Mouse (Mus musculus) c-Kit-positive CD71-positive TER-119-positive erythroid progenitor cells, embryonic 14.5 days (primary cell): ENCODE measurements around the gene Tada3.
A peak's percentile ranks its signal among the peaks of the same experiment; 100 is the strongest.
"Not testable (repeated sequence)": the region's sequence is repeated elsewhere in the genome, so short reads cannot be mapped to it uniquely, and the experiment has no call there.

ENCODE experiments used
- DNase-seq: peaks from one replicate; pipeline ENCODE4 v3.0.0-alpha.2; 2013; ENCODE audit warnings: low spot score

The Tada3 gene

DNA sequence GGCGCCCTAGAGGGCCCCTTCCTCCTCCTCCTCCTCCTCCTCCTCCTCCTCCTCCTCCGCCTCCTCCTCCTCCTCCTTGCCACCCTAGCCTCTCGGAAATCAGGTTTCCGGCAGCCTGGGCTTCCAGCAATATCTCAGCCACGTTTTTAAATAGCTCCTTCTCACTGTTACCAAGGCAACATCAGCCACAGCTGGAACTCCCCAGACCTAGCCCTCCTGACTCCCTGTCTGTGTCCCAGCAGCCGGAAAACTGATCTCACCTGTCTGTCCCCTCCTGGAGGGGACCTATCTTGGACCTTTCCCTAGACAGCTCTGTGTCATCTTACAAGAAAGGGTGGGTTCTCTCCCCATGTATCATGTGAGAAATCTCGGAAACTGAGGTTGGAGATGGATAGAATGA lies 35.4 kb downstream of the Tada3 start:
- DNase-seq, result no peak

DNA sequence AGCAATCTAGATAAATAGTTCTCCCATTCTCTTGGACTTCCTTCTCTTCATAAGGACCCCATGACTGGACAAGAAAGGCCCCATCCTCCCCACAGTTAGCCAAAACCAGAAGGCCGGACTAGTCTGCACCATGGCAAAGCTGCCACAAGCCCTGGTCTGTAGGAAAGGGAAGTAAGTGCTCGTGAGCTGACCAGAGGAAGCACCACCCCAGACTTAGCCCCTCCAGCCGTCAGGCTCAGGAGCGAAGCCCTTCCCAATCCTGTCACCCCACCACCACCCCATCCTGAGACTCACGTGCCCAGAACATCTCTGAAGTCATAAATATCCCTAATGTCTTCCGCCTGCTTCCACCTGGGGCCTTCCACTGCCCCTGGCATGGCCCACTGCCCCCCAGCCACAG lies 36.1 kb downstream of the Tada3 start:
- no peak for DNase-seq

DNA sequence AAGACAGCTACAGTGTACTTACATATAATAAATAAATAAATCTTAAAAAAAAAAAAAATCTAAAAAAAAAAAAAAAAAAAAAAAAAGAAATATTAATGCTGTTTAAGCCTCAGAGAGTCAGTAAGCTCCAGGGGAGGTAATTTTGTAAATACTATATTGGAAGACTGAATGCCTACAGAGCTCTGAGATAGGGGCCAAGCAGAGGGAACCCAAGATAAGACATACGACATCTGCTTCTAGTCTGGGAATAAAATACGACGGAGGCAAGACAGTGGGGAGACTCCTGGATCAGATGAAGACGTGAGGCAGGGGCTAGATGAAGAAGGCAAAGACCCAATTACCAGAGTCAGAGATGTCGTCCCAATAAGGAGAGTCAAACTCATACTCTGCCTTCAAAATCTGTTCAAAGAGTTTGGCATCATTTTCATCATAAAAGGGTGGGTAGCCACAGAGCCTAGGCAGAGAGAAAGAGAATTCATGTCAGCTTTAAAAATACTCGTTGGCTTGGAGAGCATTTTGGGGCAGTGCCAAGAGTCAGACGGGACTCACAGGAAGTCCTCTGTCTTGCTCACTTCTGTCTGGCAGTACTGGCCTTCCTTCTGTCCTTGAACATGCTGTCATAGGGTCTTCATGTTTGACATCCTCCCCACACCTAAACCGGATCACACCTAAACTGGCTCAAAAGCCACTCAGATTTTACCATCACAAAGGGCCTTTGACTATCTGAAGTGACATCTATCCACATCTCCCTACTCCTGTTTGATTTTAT lies 40.6 kb downstream of the Tada3 start:
- no peak for DNase-seq

DNA sequence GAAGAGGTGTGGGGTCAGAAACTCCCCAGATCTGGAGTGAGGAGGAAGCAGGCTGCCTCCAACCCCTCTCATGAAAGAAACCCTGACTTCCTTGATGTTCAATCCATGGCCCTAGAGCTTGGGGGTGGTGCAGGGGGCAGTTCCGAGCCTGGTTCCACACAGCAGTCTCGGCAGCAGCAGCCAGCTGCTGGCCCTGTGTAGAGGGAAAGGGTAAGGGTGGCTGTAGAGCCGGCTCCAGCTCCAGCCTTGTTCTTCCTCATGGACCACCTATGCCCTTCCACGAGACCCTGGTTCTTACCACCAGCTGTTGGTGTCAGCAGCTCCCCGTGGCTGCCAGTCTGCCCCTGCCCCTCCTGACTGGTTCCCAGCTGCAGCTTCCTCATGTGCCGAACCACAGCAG lies 43.5 kb downstream of the Tada3 start:
- DNase-seq, result no peak

DNA sequence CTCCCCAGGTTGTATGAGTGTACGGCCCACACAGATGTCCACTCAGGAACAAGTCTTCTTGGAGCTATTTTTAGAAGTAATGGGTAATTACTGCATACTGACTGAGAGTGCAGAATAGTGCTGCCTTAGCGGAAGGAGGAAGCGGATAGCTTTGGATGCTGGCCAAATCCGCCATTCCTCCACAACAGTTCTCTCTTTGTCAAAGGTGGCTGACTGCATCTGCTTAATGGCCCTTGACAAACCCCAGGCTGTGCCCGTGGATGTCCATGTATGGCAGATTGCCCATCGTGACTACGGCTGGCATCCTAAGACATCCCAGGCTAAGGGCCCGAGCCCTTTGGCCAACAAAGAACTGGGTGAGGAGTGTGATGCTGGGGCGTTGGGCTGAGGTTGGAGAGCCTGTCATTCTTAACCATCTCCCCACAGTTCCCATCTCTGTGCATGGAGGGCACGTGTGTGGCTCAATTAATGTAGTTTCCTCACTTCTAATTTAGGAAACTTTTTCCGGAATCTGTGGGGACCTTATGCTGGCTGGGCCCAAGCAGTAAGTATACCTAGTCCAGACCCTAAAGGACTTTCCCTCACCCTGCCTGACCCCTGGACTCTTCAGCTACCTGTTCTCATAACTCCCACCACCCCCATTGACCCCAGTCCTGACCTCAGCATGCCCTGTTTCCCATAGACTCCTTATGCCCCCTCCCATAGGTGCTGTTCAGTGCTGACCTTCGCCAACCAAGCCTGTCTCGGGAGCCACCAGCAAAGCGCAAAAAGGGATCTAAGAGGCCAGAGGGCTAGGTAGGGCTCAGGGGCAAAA lies 44.3 kb downstream of the Tada3 start:
- no peak for DNase-seq

DNA sequence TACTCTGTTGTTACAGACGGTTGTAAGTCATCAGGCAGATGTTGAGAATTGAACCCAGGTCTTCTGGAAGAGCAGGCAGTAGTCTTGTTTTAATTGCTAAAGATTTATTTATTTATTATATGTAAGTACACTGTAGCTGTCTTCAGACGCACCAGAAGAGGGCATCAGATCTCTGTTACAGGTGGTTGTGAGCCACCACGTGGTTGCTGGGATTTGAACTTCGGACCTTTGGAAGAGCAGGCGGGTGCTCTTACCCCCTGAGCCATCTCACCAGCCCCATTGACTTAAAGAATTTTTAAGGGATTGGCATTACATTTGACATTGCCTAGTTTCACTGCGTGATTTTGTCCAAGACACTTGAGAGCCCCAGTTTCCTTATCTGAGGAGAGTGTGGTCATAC lies 44.9 kb downstream of the Tada3 start:
- not testable (repeated sequence) for DNase-seq

DNA sequence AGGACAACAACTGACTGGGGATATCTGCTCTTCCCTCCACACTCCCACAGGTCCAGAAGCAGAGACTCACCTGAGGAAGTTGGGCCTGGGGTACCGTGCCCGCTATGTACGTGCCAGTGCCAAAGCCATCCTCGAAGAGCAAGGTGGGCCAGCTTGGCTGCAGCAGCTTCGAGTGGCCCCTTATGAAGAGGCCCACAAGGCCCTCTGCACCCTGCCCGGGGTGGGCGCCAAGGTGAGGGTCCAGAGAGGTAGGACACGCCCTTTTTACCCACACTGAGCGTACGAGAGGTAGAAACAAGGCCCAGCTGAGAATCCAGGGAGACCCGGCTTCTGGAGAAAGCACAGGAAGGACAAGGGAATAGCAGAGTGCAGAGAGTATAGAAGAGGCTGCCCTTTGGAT lies 46.0 kb downstream of the Tada3 start:
- no peak for DNase-seq

DNA sequence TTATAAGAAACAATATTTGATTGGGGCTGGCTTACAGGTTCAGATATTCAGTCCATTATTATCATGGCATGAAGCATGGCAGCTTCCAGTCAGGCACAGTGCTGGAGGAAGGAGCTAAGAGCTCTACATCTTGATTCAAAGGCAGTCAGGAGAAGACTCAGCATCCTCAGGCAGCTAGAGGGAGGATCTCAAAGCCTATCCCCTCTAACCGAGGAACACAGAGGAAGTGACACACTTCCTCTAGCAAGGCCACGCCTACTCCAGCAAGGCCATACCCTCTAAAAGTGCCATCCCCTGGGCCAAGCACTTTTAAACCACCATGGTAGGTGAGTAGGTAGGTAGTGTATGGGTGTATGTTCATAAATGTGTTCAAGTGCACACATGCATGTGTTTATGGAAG lies 47.1 kb downstream of the Tada3 start:
- no peak for DNase-seq

DNA sequence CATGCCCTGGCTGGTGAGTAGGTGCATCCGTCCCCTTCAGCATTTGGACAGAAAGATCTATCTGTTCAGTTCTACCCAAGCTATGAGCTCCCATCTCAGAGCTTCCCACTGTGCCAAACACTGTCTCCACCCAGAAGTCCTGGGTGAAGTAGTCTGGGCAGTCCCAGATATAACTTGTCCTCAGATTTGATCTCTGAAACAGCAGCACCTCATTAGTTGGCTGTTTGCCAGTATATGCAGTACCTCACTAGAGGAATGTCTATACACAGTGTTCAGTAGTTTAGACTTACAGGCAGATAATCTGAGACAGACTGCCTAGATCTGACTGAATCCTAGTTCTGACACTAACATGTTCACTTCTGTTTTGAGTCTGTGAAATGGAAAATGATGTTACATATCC lies 48.3 kb downstream of the Tada3 start:
- DNase-seq, result no peak

DNA sequence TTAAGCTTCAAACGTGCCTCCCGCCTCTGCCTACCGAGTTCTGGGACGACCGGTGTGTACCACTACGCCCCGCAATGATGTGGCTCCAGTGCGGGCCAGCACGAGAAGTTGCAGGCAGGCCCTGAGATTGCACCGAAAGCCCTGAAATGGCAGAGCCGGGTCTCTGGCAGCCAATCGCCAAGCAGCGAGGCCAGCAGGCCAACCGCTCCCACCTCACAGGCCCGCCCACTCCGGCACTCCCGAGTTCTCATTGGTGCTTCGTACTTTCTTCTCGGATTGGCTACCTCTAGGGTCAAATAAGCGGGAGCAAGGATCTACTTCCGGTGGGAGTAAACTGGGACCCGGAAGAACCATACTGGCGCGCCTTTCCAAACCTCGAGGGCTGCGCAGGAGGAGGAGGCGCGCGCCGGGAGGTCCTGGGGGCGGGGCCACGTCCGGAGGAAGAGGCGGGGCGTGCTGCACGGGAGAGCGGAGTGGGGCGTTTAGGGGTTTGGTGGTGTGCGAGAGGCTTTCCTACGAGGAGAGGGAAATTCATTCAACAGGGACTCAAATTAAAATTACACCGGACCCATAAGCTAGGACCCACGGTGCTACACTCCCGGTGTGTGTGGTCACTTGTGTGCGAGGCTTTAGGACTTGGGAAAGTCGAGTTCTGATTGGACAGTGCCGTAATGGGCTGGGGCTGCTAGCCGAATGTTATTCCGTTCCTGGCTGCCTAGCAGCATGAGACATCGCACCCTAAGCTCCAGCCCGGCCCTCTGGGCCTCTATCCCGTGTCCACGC lies 51.0 kb downstream of the Tada3 start, which contains the start of gene Ogg1:
Gene Ogg1 (plus strand): TSS at position 440 of the 783 bp plus-strand sequence.
- peak; percentile 98 for DNase-seq
